Mouse (Mus musculus) liver, embryonic 11.5 days (tissue): ENCODE data around the gene Enox1. TPM values are rescaled to one million over a fixed set of nuclear protein-coding genes. Genes with fewer than 3 reads are reported as not detected.
"Not testable (repeated sequence)": the region's sequence is repeated elsewhere in the genome, so short reads cannot be mapped to it uniquely, and the experiment has no call there.

Experiments used
- ATAC-seq: fragments of 200-750 bp; cut with Nextera tagmentation; replicated peaks from 2 replicates; pipeline ENCODE4 v1.8.0; 2017; ENCODE audit warnings: moderate number of reproducible peaks, mild to moderate bottlenecking, moderate TSS enrichment, moderate library complexity; ENCODE audit not compliant: low FRiP score
- DNase-seq: peaks from one replicate; pipeline ENCODE4 v3.0.0-alpha.2; 2017; ENCODE audit warnings: low spot score
- H3K27ac ChIP-seq: fragments of 300-500 bp; sonication (generic); 2 replicates; pipeline ENCODE4 v1.5.1; 2014; ENCODE audit warnings: mild to moderate bottlenecking, low read depth, low read length, control low read depth
- H3K27me3 ChIP-seq: fragments of 300-500 bp; sonication (generic); replicated peaks from 2 replicates; pipeline ENCODE4 v1.6.1; 2014; ENCODE audit warnings: low read length, mixed read lengths; ENCODE audit not compliant: control insufficient read depth, insufficient read depth
- H3K36me3 ChIP-seq: fragments of 300-500 bp; sonication (generic); 2 replicates; pipeline ENCODE4 v1.6.1; 2014; ENCODE audit warnings: mild to moderate bottlenecking, low read length, moderate library complexity, mixed read lengths; ENCODE audit not compliant: control insufficient read depth, insufficient read depth
- H3K4me1 ChIP-seq: fragments of 300-500 bp; sonication (generic); replicated peaks from 2 replicates; pipeline ENCODE4 v1.6.1; 2014; ENCODE audit warnings: low read length, mixed read lengths; ENCODE audit not compliant: control insufficient read depth, insufficient read depth
- H3K4me2 ChIP-seq: fragments of 300-500 bp; sonication (generic); 2 replicates; pipeline ENCODE4 v1.6.1; 2014; ENCODE audit warnings: mild to moderate bottlenecking, control low read depth, moderate library complexity
- H3K4me3 ChIP-seq: fragments of 300-500 bp; sonication (generic); 2 replicates; pipeline ENCODE4 v1.5.1; 2014; ENCODE audit warnings: low read depth, low read length, control low read depth
- H3K9ac ChIP-seq: fragments of 300-500 bp; sonication (generic); 2 replicates; pipeline ENCODE4 v1.6.1; 2014; ENCODE audit warnings: low read depth, low read length, control low read depth
- H3K9me3 ChIP-seq: fragments of 300-500 bp; sonication (generic); 2 replicates; pipeline ENCODE4 v1.6.1; 2016; ENCODE audit warnings: low read length, inconsistent platforms, mixed read lengths; ENCODE audit not compliant: control insufficient read depth
- whole genome bisulfite sequencing: fragments of 180-500 bp; shearing (Covaris S2); extraction: QIAGEN DNeasy Blood & Tissue Kit; methylation state at CpG from one replicate; pipeline ENCODE4 v1.1.7; 2014; 5-methylcytosine and 5-hydroxymethylcytosine counted together
- polyA plus RNA-seq: library from polyadenylated mRNA; unstranded; fragments of >200 nt; fragmentation: Nextera tagmentation; extraction: Ambion mirVana; gene quantifications from 2 replicates; pipeline ENCODE4 v1.2.1, GENCODE M21; 2014

Enox1 gene
- polyA plus RNA-seq, 1 experiment from 2014 or later = 0.92 TPM

DNA sequence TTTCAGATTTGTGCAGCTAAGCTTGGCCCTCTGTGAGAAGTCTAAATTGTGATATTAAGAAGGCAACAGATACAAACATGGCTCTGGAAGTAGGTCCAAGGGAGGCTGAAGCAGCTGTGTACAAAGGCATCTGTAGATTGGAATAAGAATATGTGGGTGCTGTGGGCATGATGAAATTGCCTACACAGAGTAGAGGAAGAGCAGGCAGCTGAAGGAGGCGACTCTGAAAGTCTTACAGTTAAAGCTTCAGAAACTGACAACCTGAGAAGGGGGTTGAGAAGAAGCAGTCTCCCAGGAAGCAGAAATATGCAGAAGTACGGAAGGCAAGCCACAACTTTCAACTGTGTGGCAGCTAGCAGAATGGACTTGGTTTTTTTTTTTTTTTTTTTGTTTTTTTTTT is 380.0 kb downstream of the Enox1 start:
- H3K27me3 ChIP-seq = no peaks in the 10 kb centered on the region
- H3K4me1 ChIP-seq = no peaks in the 10 kb centered on the region
- no peak overlapping the region for H3K9ac ChIP-seq
- H3K27ac ChIP-seq = no peak overlapping the region
- 67% methylated on average over 2 of the region's 2 CpGs for WGBS
- H3K4me2 ChIP-seq = no peak overlapping the region
- ATAC-seq (no peak), DNase-seq (no peak)
- no peaks in the 10 kb centered on the region for H3K36me3 ChIP-seq
- no peaks in the 10 kb centered on the region for H3K9me3 ChIP-seq
- no peak overlapping the region for H3K4me3 ChIP-seq

DNA sequence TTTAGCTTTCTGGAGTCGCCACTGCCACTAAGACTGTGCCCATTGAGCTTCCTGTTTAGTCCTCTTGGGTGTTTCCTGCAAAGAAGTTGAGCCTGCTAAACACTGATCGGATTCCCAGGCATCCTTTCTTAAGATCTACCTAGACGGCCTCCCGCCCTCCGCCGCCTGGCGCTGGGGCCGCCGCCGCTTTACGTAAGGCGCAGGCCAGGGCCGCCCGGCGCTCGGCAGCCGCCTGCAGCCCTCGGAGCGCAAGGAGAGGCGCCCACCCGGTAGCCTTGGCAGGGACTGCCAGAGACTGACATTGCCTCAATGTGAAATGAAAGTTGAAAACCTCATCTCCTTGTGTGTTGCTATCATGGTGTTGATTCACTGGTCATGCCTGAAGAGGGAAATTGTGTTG is 383.0 kb downstream of the Enox1 start:
- not testable (repeated sequence) for H3K4me3 ChIP-seq, H3K27ac ChIP-seq, H3K4me2 ChIP-seq, H3K4me1 ChIP-seq, H3K9me3 ChIP-seq, H3K9ac ChIP-seq, DNase-seq, H3K27me3 ChIP-seq, H3K36me3 ChIP-seq
- ATAC-seq = peak; percentile 65; the same call in 1 of the 2 replicates
- 65% methylated on average over 21 of the region's 21 CpGs for WGBS

DNA sequence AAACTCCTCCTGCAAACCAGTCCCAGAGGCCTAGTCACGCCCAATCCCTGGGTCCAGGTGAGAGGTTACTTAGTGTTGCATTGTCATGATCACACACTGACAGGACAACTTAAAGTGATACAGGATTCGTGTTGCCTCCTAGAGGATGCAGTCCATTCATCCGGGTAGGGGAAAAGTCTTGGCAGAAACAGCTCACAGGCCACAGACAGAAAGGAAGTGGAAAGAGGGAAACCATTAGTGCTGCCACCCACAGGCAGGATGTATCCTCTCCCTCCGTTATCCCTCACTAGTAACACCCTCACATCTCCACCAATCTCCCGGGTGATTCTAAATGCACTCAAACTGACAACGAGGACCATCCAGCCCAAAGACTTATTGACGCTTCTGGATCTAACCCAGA is 385.4 kb downstream of the Enox1 start:
- no peak overlapping the region for H3K9ac ChIP-seq
- no peaks in the 10 kb centered on the region for H3K9me3 ChIP-seq
- no peaks in the 10 kb centered on the region for H3K27me3 ChIP-seq
- no peak for ATAC-seq
- no peak for DNase-seq
- H3K27ac ChIP-seq = no peak overlapping the region
- no peaks in the 10 kb centered on the region for H3K36me3 ChIP-seq
- H3K4me3 ChIP-seq = no peak overlapping the region
- H3K4me1 ChIP-seq = no peaks in the 10 kb centered on the region
- 78% methylated on average over 7 of the region's 7 CpGs for WGBS
- H3K4me2 ChIP-seq = no peak overlapping the region

DNA sequence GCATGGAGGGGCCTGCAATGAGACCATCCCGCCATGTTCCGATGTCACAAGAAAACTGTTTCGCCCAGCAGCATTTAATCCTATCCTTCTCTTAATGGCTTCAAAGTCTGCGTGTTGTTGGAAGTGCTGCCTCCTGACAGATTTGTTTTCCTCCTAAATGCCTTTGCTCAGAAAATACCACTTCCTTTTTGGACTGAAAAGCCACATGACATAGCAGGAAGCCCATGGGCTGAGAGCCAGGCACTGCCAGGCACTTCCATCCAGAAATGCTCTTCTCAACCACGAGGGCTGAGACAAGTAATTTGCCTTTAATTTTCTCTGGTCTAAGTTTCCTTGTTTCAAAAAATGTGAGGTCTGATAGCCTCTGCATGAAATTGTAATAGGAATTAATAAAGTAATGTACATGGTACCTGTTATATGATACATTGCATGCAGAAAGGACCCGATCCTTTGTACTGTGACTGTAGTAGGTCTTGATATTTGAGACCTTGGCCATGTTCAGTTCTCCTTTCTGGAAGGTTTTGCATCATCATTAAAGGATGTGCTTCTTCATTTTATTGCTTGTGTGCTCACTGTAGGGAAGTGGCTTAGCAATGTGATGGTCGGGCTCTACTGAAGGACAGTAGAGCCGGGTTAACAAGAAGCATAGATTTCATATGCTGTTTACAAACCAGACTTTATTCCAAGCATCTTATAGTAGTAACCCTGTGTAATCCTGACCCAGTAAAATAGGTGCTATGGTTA is 390.1 kb downstream of the Enox1 start:
- ATAC-seq (no peak), DNase-seq (no peak)
- H3K27ac ChIP-seq = no peak overlapping the region
- no peaks in the 10 kb centered on the region for H3K4me1 ChIP-seq
- no peak overlapping the region for H3K9ac ChIP-seq
- 79% methylated on average over 8 of the region's 8 CpGs for WGBS
- H3K36me3 ChIP-seq = no peaks in the 10 kb centered on the region
- no peaks in the 10 kb centered on the region for H3K9me3 ChIP-seq
- H3K4me3 ChIP-seq = no peak overlapping the region
- no peaks in the 10 kb centered on the region for H3K27me3 ChIP-seq
- H3K4me2 ChIP-seq = no peak overlapping the region

DNA sequence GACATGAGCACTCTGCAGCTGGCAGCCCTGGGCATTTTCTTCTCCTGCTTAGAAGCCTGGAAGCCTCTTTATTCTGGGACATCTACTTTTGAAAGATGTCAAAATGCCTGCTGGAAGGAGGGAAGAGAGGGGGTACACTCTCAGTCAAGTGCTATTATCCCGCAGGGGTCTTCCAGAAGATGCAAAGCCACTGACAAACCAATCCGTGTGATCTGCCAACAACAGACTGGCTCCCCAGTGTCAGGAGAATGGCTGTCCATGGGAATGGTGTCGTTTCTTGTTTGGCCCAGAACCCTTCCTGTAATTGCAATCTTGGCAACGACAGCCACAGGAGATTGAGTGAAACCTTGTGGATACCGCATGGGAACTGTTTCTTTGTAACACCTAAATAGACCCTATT is 390.8 kb downstream of the Enox1 start:
- no peak overlapping the region for H3K4me3 ChIP-seq
- no peak for ATAC-seq
- no peak for DNase-seq
- no peaks in the 10 kb centered on the region for H3K36me3 ChIP-seq
- no peak overlapping the region for H3K9ac ChIP-seq
- H3K4me1 ChIP-seq = no peaks in the 10 kb centered on the region
- no peak overlapping the region for H3K27ac ChIP-seq
- no peaks in the 10 kb centered on the region for H3K9me3 ChIP-seq
- H3K4me2 ChIP-seq = no peak overlapping the region
- 82% methylated on average over 5 of the region's 5 CpGs for WGBS
- no peaks in the 10 kb centered on the region for H3K27me3 ChIP-seq

DNA sequence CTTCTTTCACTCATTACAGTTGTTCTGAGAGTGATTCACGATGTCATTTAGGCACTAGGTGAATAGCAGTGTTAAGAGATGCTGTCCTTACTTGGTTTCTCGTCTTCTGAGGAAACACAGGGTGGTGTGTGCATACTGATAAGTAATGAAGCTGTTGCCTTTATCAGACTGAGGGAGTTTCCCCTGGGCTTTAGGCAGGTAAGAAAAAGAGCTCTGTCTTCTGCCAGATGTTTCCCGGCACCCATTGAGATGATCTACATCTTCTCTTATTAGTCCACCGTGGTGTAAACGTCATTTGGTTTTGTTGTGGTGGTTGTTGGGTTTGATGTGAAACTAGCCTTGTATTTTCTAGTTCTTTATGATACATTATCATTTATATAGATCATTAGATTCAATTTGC is 392.4 kb downstream of the Enox1 start:
- H3K9ac ChIP-seq = no peak overlapping the region
- H3K4me3 ChIP-seq = no peak overlapping the region
- no peaks in the 10 kb centered on the region for H3K9me3 ChIP-seq
- ATAC-seq (no peak), DNase-seq (no peak)
- no peaks in the 10 kb centered on the region for H3K27me3 ChIP-seq
- H3K4me2 ChIP-seq = no peak overlapping the region
- H3K27ac ChIP-seq = no peak overlapping the region
- WGBS = 58% methylated on average over 5 of the region's 5 CpGs
- no peaks in the 10 kb centered on the region for H3K36me3 ChIP-seq
- H3K4me1 ChIP-seq = no peaks in the 10 kb centered on the region

DNA sequence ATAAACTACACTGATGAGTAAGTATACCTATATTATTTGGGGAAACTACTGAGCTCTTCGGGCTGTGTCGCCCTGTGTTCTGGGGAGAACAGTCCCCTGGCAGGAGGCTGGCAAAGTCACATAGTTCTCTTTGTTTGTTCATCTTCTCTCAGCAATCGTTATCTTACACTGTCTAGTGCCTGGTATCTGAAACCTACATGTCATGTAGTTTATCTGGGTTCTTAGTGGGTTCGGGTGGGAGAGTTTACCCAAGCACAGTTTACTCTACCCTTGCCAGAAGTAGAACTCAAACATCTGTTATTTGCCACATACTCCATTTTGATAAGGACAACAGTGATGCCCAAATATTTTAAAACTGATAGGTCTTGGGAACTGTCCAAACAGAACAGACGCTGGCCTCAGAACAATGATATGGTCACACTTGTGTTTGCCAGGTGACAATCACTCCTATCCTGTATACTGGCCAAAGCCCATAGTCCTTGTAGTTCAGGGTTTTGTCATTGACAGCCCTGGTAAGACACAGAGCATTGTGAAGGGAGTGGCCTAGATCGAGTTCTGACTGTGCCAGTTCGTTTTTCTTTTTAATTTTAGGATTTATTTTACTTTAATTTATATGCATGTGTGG is 401.0 kb downstream of the Enox1 start:
- 66% methylated on average over 7 of the region's 7 CpGs for WGBS
- DNase-seq (no peak), ATAC-seq (no peak)
- H3K36me3 ChIP-seq = no peaks in the 10 kb centered on the region
- no peaks in the 10 kb centered on the region for H3K9me3 ChIP-seq
- no peak overlapping the region for H3K9ac ChIP-seq
- H3K4me2 ChIP-seq = no peak overlapping the region
- H3K4me3 ChIP-seq = no peak overlapping the region
- H3K27ac ChIP-seq = no peak overlapping the region
- no peaks in the 10 kb centered on the region for H3K27me3 ChIP-seq
- no peaks in the 10 kb centered on the region for H3K4me1 ChIP-seq

DNA sequence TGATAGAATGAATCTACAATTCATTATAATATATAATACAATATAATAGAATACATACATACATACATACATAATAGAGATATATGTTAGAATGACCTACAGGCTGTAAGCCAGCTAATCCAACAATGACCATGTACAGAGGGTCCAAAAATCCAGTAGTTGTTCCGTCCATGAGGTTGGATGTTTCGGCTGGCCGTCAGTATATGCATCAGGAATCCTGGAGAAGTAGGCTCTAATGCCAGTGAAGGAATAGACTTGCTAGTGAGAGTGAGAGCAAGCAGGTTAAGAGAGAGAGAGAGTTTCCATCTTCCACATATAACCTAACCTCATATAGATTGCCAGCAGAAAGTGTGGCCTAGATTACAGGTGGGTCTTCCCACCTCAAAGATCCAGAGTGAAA is 402.3 kb downstream of the Enox1 start:
- Histone ChIP-seq H3K4me3 (no peak overlapping the region), H3K27ac (no peak overlapping the region), H3K4me1 (no peaks in the 10 kb centered on the region), H3K36me3 (no peaks in the 10 kb centered on the region), H3K4me2 (no peak overlapping the region), H3K27me3 (no peaks in the 10 kb centered on the region), H3K9ac (no peak overlapping the region), H3K9me3 (no peaks in the 10 kb centered on the region)
- no peak for DNase-seq
- WGBS = 94% methylated on average over 3 of the region's 3 CpGs
- ATAC-seq = no peak

DNA sequence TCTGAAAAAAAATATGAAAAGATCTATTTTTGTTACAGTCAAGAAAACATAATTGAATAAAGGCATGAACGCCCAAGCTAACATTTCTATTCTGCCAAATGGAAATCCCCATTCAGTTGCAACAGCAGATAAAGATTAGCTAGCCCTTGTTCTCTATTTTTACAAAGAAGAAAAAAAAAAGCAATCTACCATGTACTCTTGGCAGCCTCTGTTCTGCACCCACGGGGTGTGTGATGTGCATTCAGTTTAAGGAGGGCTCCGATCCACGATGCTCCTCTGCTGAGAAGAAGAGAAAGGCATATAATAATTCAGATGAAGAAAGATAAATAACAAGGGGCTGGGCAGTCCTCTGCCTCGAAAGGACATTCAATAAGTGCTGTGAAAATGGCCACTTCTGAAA is 403.2 kb downstream of the Enox1 start:
- DNase-seq (no peak), ATAC-seq (no peak)
- no peaks in the 10 kb centered on the region for H3K27me3 ChIP-seq
- H3K4me1 ChIP-seq = no peaks in the 10 kb centered on the region
- WGBS = 79% methylated on average over 5 of the region's 5 CpGs
- no peak overlapping the region for H3K9ac ChIP-seq
- no peaks in the 10 kb centered on the region for H3K9me3 ChIP-seq
- no peak overlapping the region for H3K4me2 ChIP-seq
- no peak overlapping the region for H3K4me3 ChIP-seq
- no peaks in the 10 kb centered on the region for H3K36me3 ChIP-seq
- H3K27ac ChIP-seq = no peak overlapping the region
